In the genomic region with DNA sequence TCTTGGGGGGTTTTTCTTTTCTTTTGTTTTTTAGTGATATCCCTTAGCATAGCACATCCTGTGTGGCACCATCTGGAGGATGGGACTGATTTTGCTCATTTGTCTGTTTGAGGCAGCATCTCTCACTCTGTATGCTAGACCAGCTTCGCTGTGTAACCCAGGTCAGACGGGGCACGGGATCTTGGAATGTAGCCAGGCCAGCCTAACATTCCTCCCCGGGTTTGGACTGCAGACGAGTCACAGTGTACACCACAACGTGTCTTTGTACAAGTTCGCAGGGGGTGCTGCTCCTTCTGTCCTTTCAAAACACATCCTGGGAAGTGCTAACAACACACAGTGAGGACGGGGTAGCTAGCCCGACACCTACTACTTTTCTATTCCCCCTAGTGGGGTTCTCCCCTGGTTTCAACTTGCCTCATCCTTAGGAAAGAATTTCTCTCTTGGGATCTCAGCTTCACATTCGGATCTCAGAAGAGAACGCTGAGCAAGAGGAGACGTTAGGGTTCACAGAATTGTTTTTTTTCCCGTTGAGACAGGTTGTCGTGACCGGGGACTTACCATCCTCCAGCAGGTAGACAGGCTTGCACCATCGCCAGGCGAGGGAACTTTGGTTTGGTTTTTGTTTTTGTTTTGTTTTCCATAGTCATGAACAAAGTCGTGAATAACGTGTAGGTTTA, we compare ENCODE assay signal across 7 mouse cellular contexts. TPM values are rescaled to one million over a fixed set of nuclear protein-coding genes. Genes with fewer than 3 reads are reported as not detected.
DNase-seq lines count a peak whose midpoint lies in the region; ATAC-seq lines count a peak whose summit lies in the region.

No protein-coding gene starts in this region.

- no peak for ATAC-seq in forebrain, embryonic 16.5 days
- ATAC-seq in lung, embryonic 16.5 days (ENCODE audit: low read depth): no peak
- no peak for ATAC-seq in stomach, embryonic 14.5 days (ENCODE audit: insufficient number of reproducible peaks, insufficient read depth, low FRiP score, low read depth)

- peak overlapping the region; percentile 99 for H3K4me3 ChIP-seq in forebrain, embryonic 16.5 days (replicated peaks; ENCODE audit: low read length)
- peak overlapping the region; percentile 98 for H3K4me3 ChIP-seq in lung, embryonic 16.5 days (ENCODE audit: low read length)
- H3K4me3 ChIP-seq in stomach, embryonic 14.5 days (ENCODE audit: low read depth, low read length): peak overlapping the region; percentile 99

- peaks cover 22% of the 10 kb centered on the region for H3K4me1 ChIP-seq in forebrain, embryonic 16.5 days (replicated peaks; ENCODE audit: control insufficient read depth, insufficient read depth, low read length)
- peaks cover 20% of the 10 kb centered on the region for H3K4me1 ChIP-seq in lung, embryonic 16.5 days (replicated peaks; ENCODE audit: control insufficient read depth, insufficient read depth, low read length)
- peaks cover 19% of the 10 kb centered on the region for H3K4me1 ChIP-seq in stomach, embryonic 14.5 days (ENCODE audit: control insufficient read depth, insufficient read depth, low read length)

- 0 out of 2 replicates have a peak, but pooled peaks cover 3% of the 10 kb centered on the region for H3K36me3 ChIP-seq in forebrain, embryonic 16.5 days (ENCODE audit: control insufficient read depth, insufficient read depth)
- H3K36me3 ChIP-seq in lung, embryonic 16.5 days (ENCODE audit: control insufficient read depth, insufficient read depth, low read length): peaks cover 5% of the 10 kb centered on the region; the same call in 1 of the 2 replicates
- H3K36me3 ChIP-seq in stomach, embryonic 14.5 days (ENCODE audit: control insufficient read depth, insufficient read depth, low read length): peaks cover 14% of the 10 kb centered on the region

- peak; percentile 18 for DNase-seq in urinary bladder, postnatal 25 days (ENCODE audit: low spot score)
- DNase-seq in urinary bladder, adult 18-20 months (ENCODE audit: low spot score in 2 of 2): no peak
- DNase-seq in adrenal gland, postnatal 10 days: peak; percentile 62
- DNase-seq in kidney, adult 18-20 months: peak; percentile 47

- peak overlapping the region; percentile 88 for H3K4me2 ChIP-seq in forebrain, embryonic 16.5 days (ENCODE audit: low read length)
- H3K4me2 ChIP-seq in lung, embryonic 16.5 days (ENCODE audit: low read depth, low read length): peak overlapping the region; percentile 78
- peak overlapping the region; percentile 90 for H3K4me2 ChIP-seq in stomach, embryonic 14.5 days (replicated peaks; ENCODE audit: low read depth, low read length)

- peak overlapping the region; percentile 97 for H3K27ac ChIP-seq in forebrain, embryonic 16.5 days (ENCODE audit: low read length)
- H3K27ac ChIP-seq in lung, embryonic 16.5 days (ENCODE audit: low read length): peak overlapping the region; percentile 97
- peak overlapping the region; percentile 94 for H3K27ac ChIP-seq in stomach, embryonic 14.5 days (ENCODE audit: low read length)

- peak overlapping the region; percentile 83 for H3K9ac ChIP-seq in forebrain, embryonic 16.5 days (replicated peaks; ENCODE audit: low read depth, low read length)
- H3K9ac ChIP-seq in lung, embryonic 16.5 days (ENCODE audit: low read length): peak overlapping the region; percentile 69
- peak overlapping the region; percentile 85 for H3K9ac ChIP-seq in stomach, embryonic 14.5 days (replicated peaks; ENCODE audit: low read depth, low read length)

- no peaks in the 10 kb centered on the region for H3K9me3 ChIP-seq in forebrain, embryonic 16.5 days (ENCODE audit: control insufficient read depth, low read length)
- H3K9me3 ChIP-seq in lung, embryonic 16.5 days (ENCODE audit: control insufficient read depth, low read length): no peaks in the 10 kb centered on the region
- H3K9me3 ChIP-seq in stomach, embryonic 14.5 days (ENCODE audit: control insufficient read depth, low read depth, low read length): no peaks in the 10 kb centered on the region

- no peaks in the 10 kb centered on the region for H3K27me3 ChIP-seq in forebrain, embryonic 16.5 days (replicated peaks; ENCODE audit: control insufficient read depth, insufficient read depth, low read length)
- H3K27me3 ChIP-seq in lung, embryonic 16.5 days (ENCODE audit: control insufficient read depth, insufficient read depth, low read depth, low read length): no peaks in the 10 kb centered on the region
- H3K27me3 ChIP-seq in stomach, embryonic 14.5 days (ENCODE audit: control insufficient read depth, insufficient read depth, low read length): no peaks in the 10 kb centered on the region

- WGBS in forebrain, embryonic 16.5 days: under 1% methylated on average over 19 of the region's 19 CpGs
- WGBS in lung, embryonic 16.5 days: 0% methylated on average over 19 of the region's 19 CpGs
- WGBS in stomach, embryonic 14.5 days: under 1% methylated on average over 19 of the region's 19 CpGs

RNA-seq across cellular contexts. Expression of a gene that starts 0.7 kb away (rescaled TPM):
- total RNA-seq in adrenal gland, postnatal 10 days (2021): 100 to 1,000 TPM; 277 to 282 TPM
- polyA plus RNA-seq in forebrain, embryonic 16.5 days (2015; fragmentation: Nextera tagmentation; extraction: Ambion mirVana): 131 and 139 TPM in 2 replicates
- 164 and 170 TPM in 2 replicates for polyA plus RNA-seq in lung, embryonic 16.5 days (2015; fragmentation: Nextera tagmentation; extraction: Ambion mirVana)
- 189 and 202 TPM in 2 replicates for polyA plus RNA-seq in stomach, embryonic 14.5 days (2014; fragmentation: Nextera tagmentation; extraction: Ambion mirVana)

RNA-seq across cellular contexts. Expression of a gene that starts 4.4 kb away (rescaled TPM):
- total RNA-seq in adrenal gland, postnatal 10 days (2021): 1 to 10 TPM; 2.0 to 4.0 TPM
- polyA plus RNA-seq in forebrain, embryonic 16.5 days (2015; fragmentation: Nextera tagmentation; extraction: Ambion mirVana): 10.2 and 15.0 TPM in 2 replicates
- polyA plus RNA-seq in lung, embryonic 16.5 days (2015; fragmentation: Nextera tagmentation; extraction: Ambion mirVana): 7.6 and 9.2 TPM in 2 replicates
- 8.0 and 9.1 TPM in 2 replicates for polyA plus RNA-seq in stomach, embryonic 14.5 days (2014; fragmentation: Nextera tagmentation; extraction: Ambion mirVana)

RNA-seq across cellular contexts. Expression of a gene that starts 22.4 kb away (rescaled TPM):
- total RNA-seq in adrenal gland, postnatal 10 days (2021): 1 to 10 TPM; 8.1 to 9.7 TPM
- 33.1 and 39.1 TPM in 2 replicates for polyA plus RNA-seq in forebrain, embryonic 16.5 days (2015; fragmentation: Nextera tagmentation; extraction: Ambion mirVana)
- 43.9 and 47.7 TPM in 2 replicates for polyA plus RNA-seq in lung, embryonic 16.5 days (2015; fragmentation: Nextera tagmentation; extraction: Ambion mirVana)
- 67.1 and 73.7 TPM in 2 replicates for polyA plus RNA-seq in stomach, embryonic 14.5 days (2014; fragmentation: Nextera tagmentation; extraction: Ambion mirVana)

RNA-seq across cellular contexts. Expression of a gene that starts 24.8 kb away (rescaled TPM):
- total RNA-seq in adrenal gland, postnatal 10 days (2021): under 1 TPM; 0.18 to 0.30 TPM
- polyA plus RNA-seq in forebrain, embryonic 16.5 days (2015; fragmentation: Nextera tagmentation; extraction: Ambion mirVana): 0.11 and 0.29 TPM in 2 replicates
- polyA plus RNA-seq in lung, embryonic 16.5 days (2015; fragmentation: Nextera tagmentation; extraction: Ambion mirVana): 0.63 and 2.0 TPM in 2 replicates
- 0.22 and 0.28 TPM in 2 replicates for polyA plus RNA-seq in stomach, embryonic 14.5 days (2014; fragmentation: Nextera tagmentation; extraction: Ambion mirVana)

Comparison
In these comparisons a context has a peak if more than half of its experiments do, and no peak if none do; other contexts are left out.
1. DNase-seq: peak in urinary bladder, postnatal 25 days (single experiment), adrenal gland, postnatal 10 days (single experiment) and kidney, adult 18-20 months (single experiment); none in urinary bladder, adult 18-20 months (0 of 2).
2. Peak in every context shown above with its lines, with median percentiles within 50 percentile points of each other: H3K27ac ChIP-seq, H3K4me2 ChIP-seq, H3K4me3 ChIP-seq and H3K9ac ChIP-seq.